Mouse (Mus musculus): ENCODE measurements around the gene Ccdc158. TPM values are rescaled to one million over a fixed set of nuclear protein-coding genes. Genes with fewer than 3 reads are reported as not detected.
A peak's percentile ranks its signal among the peaks of the same experiment; 100 is the strongest.

Gene Ccdc158
- polyA plus RNA-seq, 1 experiment, result 0.37 TPM

- TF ChIP-seq POLR2A (IDR thresholded peaks at IDR 0.05; ENCODE audit: borderline replicate concordance, extremely low read depth, low read depth, low read length) (no peak), CTCF (IDR thresholded peaks at IDR 0.05; ENCODE audit: insufficient read depth, low read length) (no peak)
- 1% methylated on average over 9 of the region's 9 CpGs for WGBS
- no peaks in the 10 kb centered on the region; the same call in 1 of the 2 replicates for H3K4me1 ChIP-seq (ENCODE audit: control insufficient read depth, insufficient read depth, low read length)
- peak overlapping the region; percentile 12 for H3K4me3 ChIP-seq (replicated peaks; ENCODE audit: extremely low read depth, low read depth, low read length)
- no peak for DNase-seq
These were observed 476 bp upstream of the Ccdc158 start for GRCm38 (mm10) chr5:92675574-92675920.

- TF ChIP-seq CTCF (IDR thresholded peaks at IDR 0.05; ENCODE audit: insufficient read depth, low read length) (no peak), POLR2A (IDR thresholded peaks at IDR 0.05; ENCODE audit: borderline replicate concordance, extremely low read depth, low read depth, low read length) (no peak)
- Histone ChIP-seq H3K4me3 (replicated peaks; ENCODE audit: extremely low read depth, low read depth, low read length) (no peak overlapping the region), H3K4me1 (ENCODE audit: control insufficient read depth, insufficient read depth, low read length) (no peaks in the 10 kb centered on the region)
- no peak for DNase-seq
- 73% methylated on average over 5 of the region's 5 CpGs for WGBS
These were observed 8.2 kb downstream of the Ccdc158 start for GRCm38 (mm10) chr5:92666860-92667259.

GRCm38 (mm10) chr5:92664321-92664720 lies 10.8 kb downstream of the Ccdc158 start:
- no peak for DNase-seq
- no peak overlapping the region for H3K4me3 ChIP-seq (replicated peaks; ENCODE audit: extremely low read depth, low read depth, low read length)
- 0 out of 2 replicates have a peak, but pooled peaks have one; percentile 1 for TF ChIP-seq CTCF (IDR thresholded peaks at IDR 0.05; ENCODE audit: insufficient read depth, low read length)
- no peak for TF ChIP-seq POLR2A (IDR thresholded peaks at IDR 0.05; ENCODE audit: borderline replicate concordance, extremely low read depth, low read depth, low read length)
- 58% methylated on average over 2 of the region's 2 CpGs for WGBS
- H3K4me1 ChIP-seq (ENCODE audit: control insufficient read depth, insufficient read depth, low read length), result no peaks in the 10 kb centered on the region

- no peaks in the 10 kb centered on the region for H3K4me1 ChIP-seq (ENCODE audit: control insufficient read depth, insufficient read depth, low read length)
- TF ChIP-seq CTCF (IDR thresholded peaks at IDR 0.05; ENCODE audit: insufficient read depth, low read length), result peak; percentile 85
- no peak for TF ChIP-seq POLR2A (IDR thresholded peaks at IDR 0.05; ENCODE audit: borderline replicate concordance, extremely low read depth, low read depth, low read length)
- 0% methylated on average over 1 of the region's 1 CpGs for WGBS
- no peak overlapping the region for H3K4me3 ChIP-seq (replicated peaks; ENCODE audit: extremely low read depth, low read depth, low read length)
- peak; percentile 74 for DNase-seq
These were observed 18.8 kb downstream of the Ccdc158 start for GRCm38 (mm10) chr5:92656256-92656655.

- Histone ChIP-seq H3K4me3 (replicated peaks; ENCODE audit: extremely low read depth, low read depth, low read length) (no peak overlapping the region), H3K4me1 (ENCODE audit: control insufficient read depth, insufficient read depth, low read length) (no peaks in the 10 kb centered on the region; the same call in 1 of the 2 replicates)
- DNase-seq, result no peak
- 85% methylated on average over 3 of the region's 3 CpGs for WGBS
- TF ChIP-seq POLR2A (IDR thresholded peaks at IDR 0.05; ENCODE audit: borderline replicate concordance, extremely low read depth, low read depth, low read length), result no peak
- TF ChIP-seq CTCF (IDR thresholded peaks at IDR 0.05; ENCODE audit: insufficient read depth, low read length), result no peak
These were observed 34.2 kb downstream of the Ccdc158 start for GRCm38 (mm10) chr5:92640861-92641260.

- no peaks in the 10 kb centered on the region for H3K4me1 ChIP-seq (ENCODE audit: control insufficient read depth, insufficient read depth, low read length)
- 87% methylated on average over 5 of the region's 5 CpGs for WGBS
- DNase-seq, result no peak
- no peak overlapping the region for H3K4me3 ChIP-seq (replicated peaks; ENCODE audit: extremely low read depth, low read depth, low read length)
- TF ChIP-seq CTCF (IDR thresholded peaks at IDR 0.05; ENCODE audit: insufficient read depth, low read length), result no peak
- no peak for TF ChIP-seq POLR2A (IDR thresholded peaks at IDR 0.05; ENCODE audit: borderline replicate concordance, extremely low read depth, low read depth, low read length)
These were observed 39.2 kb downstream of the Ccdc158 start for GRCm38 (mm10) chr5:92635891-92636290.

GRCm38 (mm10) chr5:92634916-92635315 lies 40.2 kb downstream of the Ccdc158 start:
- DNase-seq, result no peak
- 58% methylated on average over 3 of the region's 3 CpGs for WGBS
- TF ChIP-seq CTCF (IDR thresholded peaks at IDR 0.05; ENCODE audit: insufficient read depth, low read length) (no peak), POLR2A (IDR thresholded peaks at IDR 0.05; ENCODE audit: borderline replicate concordance, extremely low read depth, low read depth, low read length) (no peak)
- H3K4me1 ChIP-seq (ENCODE audit: control insufficient read depth, insufficient read depth, low read length), result no peaks in the 10 kb centered on the region
- H3K4me3 ChIP-seq (replicated peaks; ENCODE audit: extremely low read depth, low read depth, low read length), result no peak overlapping the region

GRCm38 (mm10) chr5:92633526-92633925 lies 41.5 kb downstream of the Ccdc158 start:
- 61% methylated on average over 4 of the region's 4 CpGs for WGBS
- no peaks in the 10 kb centered on the region for H3K4me1 ChIP-seq (ENCODE audit: control insufficient read depth, insufficient read depth, low read length)
- DNase-seq, result no peak
- TF ChIP-seq POLR2A (IDR thresholded peaks at IDR 0.05; ENCODE audit: borderline replicate concordance, extremely low read depth, low read depth, low read length) (no peak), CTCF (IDR thresholded peaks at IDR 0.05; ENCODE audit: insufficient read depth, low read length) (no peak)
- no peak overlapping the region for H3K4me3 ChIP-seq (replicated peaks; ENCODE audit: extremely low read depth, low read depth, low read length)

GRCm38 (mm10) chr5:92627896-92628295 lies 47.2 kb downstream of the Ccdc158 start:
- DNase-seq, result no peak
- H3K4me3 ChIP-seq (replicated peaks; ENCODE audit: extremely low read depth, low read depth, low read length), result no peak overlapping the region
- WGBS, result 58% methylated on average over 7 of the region's 7 CpGs
- no peak for TF ChIP-seq CTCF (IDR thresholded peaks at IDR 0.05; ENCODE audit: insufficient read depth, low read length)
- no peak for TF ChIP-seq POLR2A (IDR thresholded peaks at IDR 0.05; ENCODE audit: borderline replicate concordance, extremely low read depth, low read depth, low read length)
- H3K4me1 ChIP-seq (ENCODE audit: control insufficient read depth, insufficient read depth, low read length), result no peaks in the 10 kb centered on the region

GRCm38 (mm10) chr5:92621883-92622282 lies 53.2 kb downstream of the Ccdc158 start:
- DNase-seq, result no peak
- H3K4me1 ChIP-seq (ENCODE audit: control insufficient read depth, insufficient read depth, low read length), result no peaks in the 10 kb centered on the region
- no peak overlapping the region for H3K4me3 ChIP-seq (replicated peaks; ENCODE audit: extremely low read depth, low read depth, low read length)
- WGBS, result 67% methylated on average over 5 of the region's 5 CpGs
- TF ChIP-seq CTCF (IDR thresholded peaks at IDR 0.05; ENCODE audit: insufficient read depth, low read length) (no peak), POLR2A (IDR thresholded peaks at IDR 0.05; ENCODE audit: borderline replicate concordance, extremely low read depth, low read depth, low read length) (no peak)
